Mouse (Mus musculus): ENCODE measurements at regions not wholly inside any gene's neighbourhood (a gene's known extent, or its start where the extent isn't known, plus 50 kb on each side); places are given as distances from the start of the nearest gene placed in this dataset.

- DNase-seq (ENCODE audit: low read depth, low spot score), result no peak
Measured at GRCm38 (mm10) chr19:28205691-28206090, 194.7 kb upstream of the Rfx3 start.

GRCm38 (mm10) chr19:28203719-28204118 is 192.8 kb upstream of the Rfx3 start:
- DNase-seq (ENCODE audit: low read depth, low spot score), result no peak

- DNase-seq (ENCODE audit: low read depth, low spot score), result no peak
Measured at GRCm38 (mm10) chr19:28199385-28199784, 188.4 kb upstream of the Rfx3 start.

- no peak for DNase-seq (ENCODE audit: low read depth, low spot score)
Measured at GRCm38 (mm10) chr19:28196881-28197280, 185.9 kb upstream of the Rfx3 start.

- DNase-seq (ENCODE audit: low read depth, low spot score), result no peak
Measured at GRCm38 (mm10) chr19:28192248-28192647, 181.3 kb upstream of the Rfx3 start.

GRCm38 (mm10) chr19:28191428-28192116 is 180.6 kb upstream of the Rfx3 start:
- DNase-seq (ENCODE audit: low read depth, low spot score), result no peak

- DNase-seq (ENCODE audit: low read depth, low spot score), result no peak
Measured at GRCm38 (mm10) chr19:28190250-28190649, 179.3 kb upstream of the Rfx3 start.

DNA sequence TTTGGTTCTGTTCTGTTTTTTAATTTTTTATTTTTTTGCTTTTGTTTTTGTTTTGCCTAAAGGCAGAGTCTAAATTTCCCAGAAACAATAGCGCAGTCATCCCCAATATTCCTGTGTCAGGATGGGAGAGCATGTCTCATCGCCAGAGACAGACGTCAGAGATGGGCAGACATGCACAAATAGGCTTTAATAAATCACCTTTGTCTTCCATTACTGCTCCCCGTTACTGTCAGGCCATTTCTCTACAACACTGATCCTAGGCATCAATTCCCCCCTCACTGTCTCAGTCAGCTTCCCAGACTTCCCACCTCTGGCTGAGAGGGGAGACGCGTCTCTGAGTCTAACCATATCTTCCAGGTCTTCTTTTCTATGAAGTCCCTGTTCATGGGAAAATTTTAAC is 177.4 kb upstream of the Rfx3 start:
- no peak for DNase-seq (ENCODE audit: low read depth, low spot score)

DNA sequence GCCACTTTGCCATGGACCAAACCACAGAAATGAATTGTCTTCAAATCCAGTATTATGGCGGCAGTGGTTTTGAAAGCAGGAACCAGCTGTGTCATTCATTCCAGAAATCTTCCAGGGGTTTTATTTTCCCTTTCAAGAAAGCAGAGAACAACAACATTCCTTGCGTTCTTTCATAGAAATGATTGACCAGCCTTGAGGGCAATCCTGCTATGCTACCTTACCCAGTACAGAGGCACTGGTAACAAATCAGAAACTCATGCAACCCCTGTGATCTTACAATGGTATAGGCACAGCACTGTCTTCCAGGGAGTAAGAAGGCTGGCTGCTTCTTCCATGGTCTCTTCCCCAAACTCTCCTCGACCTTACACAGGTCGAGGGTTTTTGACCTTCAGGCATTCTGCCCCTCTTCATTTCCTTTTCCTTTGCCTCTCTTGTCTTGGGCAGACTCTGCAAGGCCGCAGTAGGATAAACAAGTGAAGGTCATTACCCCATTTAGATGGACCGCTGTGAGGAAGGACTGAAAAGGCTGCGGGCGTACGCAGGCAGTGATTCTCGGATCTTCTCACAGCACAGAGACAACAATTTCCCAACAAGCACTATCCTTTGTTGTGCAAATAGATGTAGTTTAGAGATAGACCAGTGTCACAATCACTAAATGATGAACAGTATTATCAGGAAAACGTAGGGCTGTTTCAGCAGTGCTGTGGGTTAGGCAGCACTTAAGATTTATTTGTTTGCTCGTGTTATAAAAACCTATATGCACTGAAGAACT is 171.6 kb upstream of the Rfx3 start:
- DNase-seq (ENCODE audit: low read depth, low spot score), result no peak

DNA sequence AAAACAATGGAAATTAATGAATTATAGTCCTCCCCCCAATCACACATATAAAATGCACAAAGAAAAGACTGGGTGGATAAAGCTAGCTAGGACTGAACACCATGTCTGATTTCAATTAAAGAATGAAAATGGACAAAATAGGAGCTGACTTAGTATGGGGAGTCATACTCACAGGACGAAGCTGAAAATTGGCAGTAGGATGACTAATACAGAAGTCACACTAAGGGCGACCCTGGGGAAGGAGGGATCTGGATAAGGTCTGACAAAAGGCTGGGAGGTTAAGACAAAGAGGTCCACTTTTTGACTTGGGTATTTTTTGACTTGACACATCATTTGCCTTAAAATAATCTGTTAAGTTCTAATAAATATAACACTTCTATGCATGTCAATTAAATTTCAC is 170.2 kb upstream of the Rfx3 start:
- no peak for DNase-seq (ENCODE audit: low read depth, low spot score)

DNA sequence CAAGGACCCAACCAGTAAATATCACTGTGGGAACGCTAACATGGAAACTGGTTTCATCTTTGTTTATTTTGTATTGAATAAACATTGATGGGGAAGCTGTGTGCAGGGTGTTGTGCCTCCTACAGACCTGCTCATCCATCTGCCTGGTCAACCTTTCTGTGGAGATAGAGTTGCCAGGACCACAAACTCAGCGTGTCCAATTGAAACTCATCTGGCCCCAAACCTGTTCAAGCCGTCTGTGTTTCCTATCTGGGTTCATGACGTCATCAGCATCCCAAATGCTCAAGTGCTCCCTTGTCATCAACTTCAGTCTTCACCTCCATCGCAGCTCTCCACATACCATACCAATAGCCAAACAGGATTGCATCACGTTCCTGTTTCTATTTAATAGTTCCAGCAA is 167.1 kb upstream of the Rfx3 start:
- DNase-seq (ENCODE audit: low read depth, low spot score), result no peak

GRCm38 (mm10) chr19:28176821-28177220 is 165.9 kb upstream of the Rfx3 start:
- DNase-seq (ENCODE audit: low read depth, low spot score), result no peak

DNA sequence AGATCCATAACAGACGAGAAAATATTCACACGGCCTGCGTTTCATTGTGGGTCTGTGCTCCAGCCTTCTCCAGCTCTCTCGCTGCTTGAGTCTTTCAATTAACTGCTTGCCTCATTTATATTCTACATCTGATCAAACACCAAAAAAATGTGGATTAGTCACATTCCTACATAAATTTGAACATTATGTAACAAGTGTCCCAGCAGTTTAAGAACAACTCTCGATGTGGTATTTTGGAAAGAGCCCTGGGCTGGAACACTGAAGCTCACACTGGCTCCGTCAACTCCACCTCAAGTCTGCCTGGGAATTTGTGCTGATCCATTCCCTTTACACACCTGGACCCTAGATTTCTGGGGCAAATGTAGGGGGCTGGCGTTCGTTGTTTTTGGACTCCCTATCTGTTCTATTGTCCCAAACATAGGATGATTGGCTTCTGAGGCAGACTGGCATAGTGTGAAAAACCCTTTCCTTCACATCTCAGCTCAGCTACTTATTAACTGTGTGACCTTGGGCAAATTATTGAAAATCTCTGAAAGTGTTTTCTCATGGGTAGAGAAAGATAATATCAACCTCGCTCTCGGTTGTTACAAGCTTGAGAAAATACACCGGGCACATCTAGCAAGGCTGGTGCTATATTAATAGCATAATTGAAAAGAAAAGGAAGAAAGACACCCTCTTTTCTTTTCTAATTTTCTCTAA is 161.0 kb upstream of the Rfx3 start:
- no peak for DNase-seq (ENCODE audit: low read depth, low spot score)

DNA sequence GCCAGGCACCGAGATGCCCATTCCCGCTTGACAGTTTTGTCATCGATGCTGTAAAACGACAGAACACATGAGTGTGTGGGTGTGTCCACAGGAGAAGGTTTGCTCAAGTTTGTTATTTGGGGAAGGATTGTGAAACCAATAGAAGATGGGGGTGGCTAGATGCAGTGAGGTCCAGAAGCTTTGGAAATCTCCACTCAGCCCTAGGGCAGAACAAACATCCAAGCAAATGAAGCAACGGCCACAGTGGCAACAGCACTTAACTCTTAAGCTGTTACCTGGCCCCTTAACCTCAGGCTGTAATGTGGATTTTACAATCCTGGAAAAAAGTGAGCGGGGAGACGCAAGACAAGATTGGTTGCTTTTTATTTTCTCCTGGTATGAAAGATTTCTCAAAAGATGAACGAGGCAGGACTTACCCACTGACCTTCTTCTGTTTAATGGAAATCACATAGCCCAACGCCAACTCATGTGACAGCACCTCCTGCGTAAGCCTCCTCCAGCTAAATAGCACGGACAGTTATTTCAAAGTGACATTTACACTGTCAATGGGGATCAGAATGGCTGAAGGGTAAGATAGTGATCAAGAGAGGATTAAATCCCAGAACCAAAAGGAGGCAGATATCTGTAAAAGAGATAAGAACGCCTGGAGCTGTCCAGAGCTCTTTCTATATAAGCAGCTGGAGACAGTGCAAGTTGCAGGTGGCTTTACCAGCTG is 156.6 kb upstream of the Rfx3 start:
- DNase-seq (ENCODE audit: low read depth, low spot score), result no peak

GRCm38 (mm10) chr19:28166626-28167025 is 155.7 kb upstream of the Rfx3 start:
- no peak for DNase-seq (ENCODE audit: low read depth, low spot score)

- peak; percentile 57 for DNase-seq (ENCODE audit: low read depth, low spot score)
Measured at GRCm38 (mm10) chr19:28165901-28166361, 155.0 kb upstream of the Rfx3 start.

DNA sequence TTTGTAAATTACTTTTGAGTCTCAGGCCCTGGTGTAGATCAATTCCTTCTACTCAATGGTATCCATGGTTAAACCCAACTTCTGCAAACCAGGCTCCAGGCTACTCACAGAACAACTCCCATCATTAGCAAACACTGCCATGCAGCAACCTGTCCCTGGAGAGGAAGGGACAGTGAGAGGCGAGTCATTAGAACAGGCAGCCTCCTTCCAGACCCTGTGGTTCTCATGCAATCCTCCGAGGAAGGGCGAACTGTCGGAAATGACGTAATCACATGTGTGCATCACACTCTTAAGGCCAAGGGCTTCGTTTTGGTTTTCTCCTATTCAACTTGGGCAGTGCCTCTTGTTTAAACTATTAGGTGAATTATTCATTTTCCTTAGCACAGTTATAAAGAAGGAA is 152.2 kb upstream of the Rfx3 start:
- DNase-seq (ENCODE audit: low read depth, low spot score), result no peak

DNA sequence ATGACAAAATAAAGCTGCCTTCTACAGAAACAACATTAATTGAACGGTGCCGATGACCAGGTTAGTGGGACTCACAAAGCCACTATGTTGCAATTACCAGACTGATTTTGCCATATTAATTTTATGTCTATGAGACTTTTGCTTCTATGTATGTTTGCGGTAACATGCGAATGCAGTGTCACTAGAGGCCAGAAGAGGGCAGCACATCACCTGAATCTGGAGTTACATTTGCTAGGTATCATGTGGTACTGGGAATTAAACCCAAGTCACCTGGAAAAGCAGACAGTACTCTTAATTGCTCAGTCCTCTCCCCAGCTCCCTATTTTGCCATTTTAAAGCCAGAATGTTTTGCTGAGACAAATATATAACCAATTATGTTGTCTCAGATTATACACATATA is 149.6 kb upstream of the Rfx3 start:
- DNase-seq (ENCODE audit: low read depth, low spot score), result no peak

DNA sequence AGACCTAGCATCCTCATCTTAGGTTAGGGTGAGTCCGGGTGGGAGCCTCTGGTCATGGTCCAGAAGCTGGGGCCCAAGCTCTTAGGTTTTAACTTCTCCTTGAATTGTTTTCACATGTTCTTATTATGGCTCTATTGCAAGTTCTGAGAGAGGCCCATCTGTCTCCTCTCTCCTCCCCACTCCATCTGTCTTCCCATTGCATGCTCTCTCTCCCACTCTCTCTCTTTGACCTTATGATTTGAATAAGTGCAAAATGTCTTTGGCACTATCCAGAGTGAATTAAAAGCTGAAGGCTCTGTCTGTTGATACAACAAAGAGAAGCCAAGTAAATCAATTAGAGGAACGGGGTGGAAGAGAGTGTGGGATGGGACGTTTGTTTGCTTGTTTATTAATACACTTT is 146.2 kb upstream of the Rfx3 start:
- DNase-seq (ENCODE audit: low read depth, low spot score), result no peak

DNA sequence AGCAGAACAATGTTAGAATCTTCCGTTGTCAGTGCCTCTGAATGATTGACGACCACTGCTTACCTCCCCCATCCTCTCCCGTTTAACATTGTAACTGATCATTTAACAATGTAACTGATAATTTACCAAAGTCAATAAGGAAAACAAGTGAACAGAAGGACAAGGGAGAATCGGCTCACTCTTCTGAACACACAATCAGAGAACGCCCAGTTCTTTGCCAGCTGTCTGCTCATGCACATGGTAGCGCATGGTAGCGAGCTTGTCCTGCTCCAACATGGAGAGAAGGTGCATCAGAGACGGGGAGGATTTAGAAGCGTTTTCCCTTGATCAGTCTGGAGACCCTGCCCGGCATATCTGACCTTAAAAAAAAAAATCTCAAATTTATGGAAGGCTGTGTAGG is 126.6 kb upstream of the Rfx3 start:
- DNase-seq (ENCODE audit: low read depth, low spot score), result no peak

DNA sequence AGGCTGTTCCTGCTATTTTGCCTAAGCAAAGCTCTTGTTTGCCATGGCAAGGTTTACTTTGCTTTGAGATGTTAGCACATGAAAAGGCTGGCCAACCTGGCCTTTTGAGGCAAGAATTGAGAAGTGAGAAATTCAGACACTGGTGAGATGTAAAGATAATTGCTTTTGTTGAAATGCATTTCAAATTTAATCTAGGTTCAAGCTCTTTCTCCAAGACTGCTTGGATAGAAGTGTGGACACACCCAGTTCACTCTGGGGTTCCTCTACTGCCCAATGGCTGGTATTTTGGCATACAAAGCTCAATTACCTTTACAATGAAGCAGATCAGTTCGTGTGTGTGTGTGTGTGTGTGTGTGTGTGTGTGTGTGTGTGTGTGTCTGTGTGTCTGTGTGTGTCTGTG is 123.8 kb upstream of the Rfx3 start:
- no peak for DNase-seq (ENCODE audit: low read depth, low spot score)

Data from brain, embryonic 18.5 days (tissue).